Mouse (Mus musculus) lung, adult 18-20 months (tissue): ENCODE data around the gene Smim6.

ENCODE experiments used
- DNase-seq, 2 experiments: peaks; one replicate each; pipeline ENCODE4 v3.0.0; 2022; ENCODE audit warnings: mixed read lengths in 2 of 2

The Smim6 gene

DNA sequence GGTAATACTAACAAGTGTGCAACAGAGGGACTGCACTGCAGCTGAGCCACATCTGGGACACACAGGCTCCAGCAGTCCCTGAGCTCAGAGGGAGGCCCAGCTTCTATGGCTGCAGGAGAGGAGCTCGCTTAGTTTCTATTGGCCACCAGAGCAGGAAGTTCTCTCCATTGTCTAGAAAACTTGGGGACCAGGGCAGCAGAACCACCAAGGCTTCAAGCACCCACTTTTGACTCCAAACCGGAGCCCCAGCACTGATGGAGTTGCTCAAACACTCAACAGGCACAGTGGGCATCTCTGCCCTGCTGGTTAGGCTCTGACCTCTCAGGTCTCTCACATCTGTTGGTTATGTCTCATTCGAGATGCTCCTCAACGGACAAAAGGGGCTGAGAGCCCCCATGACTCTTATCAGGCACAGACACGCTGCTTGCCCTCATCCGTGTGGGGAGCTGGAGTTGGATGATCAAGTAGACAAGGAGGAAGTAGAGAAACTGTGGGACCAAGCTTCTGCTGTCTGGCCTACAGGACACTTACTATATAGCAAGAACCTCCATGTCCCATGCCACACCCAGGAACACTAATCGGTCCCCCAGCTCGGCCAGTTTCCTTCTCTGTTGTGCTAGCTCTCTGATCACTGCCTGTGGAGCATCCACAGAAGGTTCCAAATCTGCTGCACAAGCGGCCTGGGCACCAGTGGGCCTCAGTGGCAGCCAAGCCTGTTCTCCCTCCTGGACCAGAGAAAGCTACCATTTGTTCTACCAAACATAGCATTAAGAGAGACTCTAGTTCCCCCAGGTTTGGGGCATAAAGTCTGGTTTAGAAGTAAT, 10.3 kb upstream of the Smim6 start:
- no peak for DNase-seq

DNA sequence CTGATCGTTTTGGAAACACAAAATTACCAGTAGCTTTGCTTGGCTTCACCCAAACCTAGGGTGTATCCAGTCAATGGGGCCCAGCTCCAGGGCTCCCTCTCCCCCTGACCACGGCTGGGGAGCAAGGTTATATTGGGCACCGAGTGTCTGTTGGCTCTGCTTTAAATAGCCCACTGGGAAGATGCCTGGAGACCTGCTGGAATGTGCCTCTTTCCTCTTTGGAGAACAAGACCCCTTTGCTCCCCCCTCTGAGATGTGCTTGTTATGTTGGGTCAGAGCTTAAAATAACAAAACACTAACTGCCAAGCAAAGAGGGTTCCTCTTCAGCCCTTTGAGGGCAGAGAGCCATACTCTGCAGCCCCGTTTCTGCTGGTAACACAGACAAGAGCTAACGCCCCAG, 9.6 kb upstream of the Smim6 start:
- no peak for DNase-seq

DNA sequence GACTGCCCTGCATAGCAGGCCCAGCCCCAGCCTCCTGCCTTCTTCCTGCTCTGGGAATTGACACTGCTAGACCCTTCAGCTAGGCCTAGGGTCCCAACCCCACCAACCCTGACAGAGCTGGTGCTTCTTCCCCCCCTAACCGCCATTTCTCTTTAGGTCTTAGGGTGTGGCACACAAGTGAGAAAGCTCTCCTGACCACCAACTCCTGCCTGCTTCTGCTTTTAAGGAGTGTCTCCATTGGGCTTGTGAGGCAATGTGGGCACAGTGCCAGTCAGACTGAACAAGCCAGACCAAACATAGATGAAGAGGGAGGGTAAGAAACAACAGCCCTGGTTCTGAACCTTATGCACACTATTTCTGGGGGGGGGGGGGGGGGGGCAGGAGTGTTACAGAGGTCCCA, 9.0 kb upstream of the Smim6 start:
- DNase-seq, result peak; percentile 80 to 84

DNA sequence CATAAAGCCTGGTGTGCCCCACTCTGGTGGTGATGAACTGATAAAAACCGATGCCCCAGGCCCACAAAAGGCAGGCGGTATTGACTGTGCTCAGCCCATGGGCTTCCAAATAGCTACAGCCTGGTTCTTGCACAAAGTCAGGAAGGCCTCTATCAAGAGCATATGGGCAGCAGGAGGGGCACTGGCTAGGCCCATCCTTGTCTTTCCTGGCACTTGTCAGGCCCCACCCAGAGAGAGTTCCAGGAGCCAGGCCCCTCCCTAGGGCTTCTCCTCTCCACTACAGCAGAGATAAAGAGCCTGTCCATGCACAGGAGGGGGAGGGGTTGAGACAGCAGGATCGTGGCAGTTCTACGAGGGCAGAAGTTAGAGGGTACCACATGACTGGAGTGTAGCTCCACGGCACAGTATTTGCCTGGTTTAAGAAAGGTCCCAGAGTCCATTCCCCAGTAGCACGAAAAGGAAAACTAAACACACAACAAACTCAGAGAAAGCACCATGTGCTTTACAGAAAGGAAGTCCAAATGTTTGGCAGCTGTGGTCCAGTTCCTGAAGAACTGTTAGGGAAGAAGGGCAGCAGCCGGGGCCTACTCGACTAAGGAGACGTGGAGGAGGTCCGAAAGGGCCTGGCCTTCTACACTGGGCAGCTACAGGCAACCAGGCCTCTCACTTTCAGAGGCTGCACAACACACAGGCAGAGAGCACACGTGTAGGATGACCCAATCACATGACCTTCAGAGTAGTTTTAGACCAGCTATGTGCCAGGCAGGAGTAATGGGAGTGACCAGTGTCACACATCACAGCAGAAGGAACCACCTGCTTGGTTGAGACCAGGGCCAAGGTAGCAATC, 8.2 kb upstream of the Smim6 start:
- peak; percentile 52 to 70 for DNase-seq

DNA sequence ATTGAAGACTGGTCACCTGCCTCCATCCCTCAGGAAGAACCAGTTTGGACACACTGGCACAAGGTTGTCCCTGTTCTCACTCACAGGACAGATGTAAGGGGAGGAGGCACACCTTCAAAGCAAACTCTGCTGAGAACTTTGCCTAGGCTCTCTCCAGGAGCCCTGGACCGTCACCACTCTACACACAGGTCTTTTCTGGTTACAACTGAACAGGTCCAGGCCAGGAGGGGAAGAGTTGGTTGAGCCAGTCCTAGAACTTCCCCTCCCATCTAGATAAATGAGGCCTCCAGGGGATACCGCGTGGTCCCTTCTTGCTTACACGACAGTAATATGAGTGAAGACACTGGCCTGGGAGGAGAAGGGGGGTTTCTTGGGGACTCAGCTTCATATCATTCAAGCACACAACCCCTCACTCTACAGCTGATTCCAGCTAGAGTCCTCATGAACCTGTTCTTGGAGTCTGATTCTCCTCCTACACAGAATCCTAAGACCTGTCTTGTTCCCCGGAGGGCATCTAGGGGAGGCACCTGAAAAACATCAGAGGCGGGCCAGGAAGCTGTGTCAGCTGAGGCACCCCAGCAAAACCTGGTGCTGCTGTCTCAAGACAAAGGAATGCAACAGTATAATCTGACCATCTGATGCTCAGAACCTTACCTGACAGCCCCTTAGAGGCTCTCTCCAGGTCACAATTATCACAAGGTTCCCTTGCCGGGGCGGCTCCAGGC, 7.4 kb upstream of the Smim6 start:
- no peak for DNase-seq

DNA sequence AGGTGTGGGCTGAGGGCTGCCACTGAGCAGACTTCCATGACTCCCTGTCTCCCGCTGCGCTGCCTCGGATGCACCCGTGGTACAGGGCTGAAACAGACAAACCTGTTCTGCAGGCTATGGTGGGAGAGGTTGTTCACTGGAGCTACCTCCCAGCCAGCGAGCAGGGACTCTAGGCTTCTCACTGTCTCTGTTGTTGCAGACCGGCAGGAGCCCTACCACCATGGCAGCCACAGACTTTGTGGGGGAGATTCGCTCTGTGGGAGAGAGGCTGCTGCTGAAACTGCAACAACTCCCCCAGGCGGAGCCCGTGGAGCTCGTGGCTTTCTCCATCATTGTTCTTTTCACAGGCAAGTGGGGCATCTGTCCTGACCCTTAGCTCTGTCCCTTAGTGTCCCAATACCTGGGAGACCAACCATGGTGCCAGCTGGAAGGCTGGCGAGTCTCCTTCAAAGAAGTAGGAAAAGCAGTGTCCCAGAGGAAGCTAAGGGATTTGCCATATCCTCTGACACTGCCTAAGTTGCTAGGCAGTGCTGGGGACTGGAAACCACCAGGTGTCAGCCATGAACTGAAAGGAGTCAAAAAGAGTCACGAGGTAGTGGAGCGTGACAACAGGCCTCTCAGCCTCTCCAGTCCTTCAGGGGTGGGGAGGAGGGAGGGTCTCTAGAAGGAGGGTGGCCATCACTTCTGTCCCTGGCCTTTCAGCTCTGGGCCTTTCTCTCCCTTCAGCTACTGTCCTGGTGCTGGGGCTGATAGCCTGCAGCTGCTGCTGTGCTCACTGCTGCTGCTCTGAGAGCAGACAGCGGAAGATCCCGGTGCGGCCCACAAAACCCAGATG, 6.6 kb upstream of the Smim6 start:
- DNase-seq, result peak in 1 of 2 experiments; percentile 47

DNA sequence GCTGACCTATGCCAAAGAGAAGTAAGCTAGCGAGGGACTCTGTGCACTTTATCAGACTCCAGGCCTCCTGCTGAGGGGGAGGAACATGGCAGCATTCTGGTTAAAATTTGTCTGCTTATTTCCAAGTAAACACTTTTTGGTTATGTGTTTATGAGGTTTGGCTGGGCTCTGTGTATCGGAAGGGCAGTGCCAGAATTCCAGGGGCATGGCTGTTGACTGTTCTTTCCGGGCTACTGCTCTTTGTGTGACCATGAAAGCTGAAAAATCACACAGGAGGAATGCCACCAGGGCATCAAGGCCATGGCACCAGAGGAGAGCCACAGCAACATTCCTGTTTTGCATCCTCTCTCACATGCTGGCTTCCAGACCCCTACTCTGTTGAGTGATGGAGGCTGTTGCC, 5.7 kb upstream of the Smim6 start:
- no peak for DNase-seq

DNA sequence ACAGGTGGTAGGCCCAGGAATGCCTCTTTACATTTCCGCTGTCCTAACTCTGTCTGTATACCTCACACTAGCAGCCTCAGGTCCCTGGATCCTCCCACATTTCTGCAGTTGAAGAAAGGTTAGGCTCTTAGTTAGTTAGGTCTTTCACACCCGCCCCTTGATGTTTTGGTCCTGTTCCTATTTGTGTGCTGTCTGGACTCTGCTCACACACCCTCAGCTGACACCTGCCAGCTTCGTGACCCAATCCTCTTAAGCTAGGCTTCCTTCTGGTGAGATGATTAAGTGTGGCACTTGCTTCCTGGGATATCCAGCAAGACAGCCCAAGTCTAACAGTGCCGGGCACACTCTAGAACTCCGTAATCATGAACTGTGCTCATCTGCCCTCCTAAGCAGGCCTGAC, 5.3 kb upstream of the Smim6 start:
- no peak for DNase-seq

DNA sequence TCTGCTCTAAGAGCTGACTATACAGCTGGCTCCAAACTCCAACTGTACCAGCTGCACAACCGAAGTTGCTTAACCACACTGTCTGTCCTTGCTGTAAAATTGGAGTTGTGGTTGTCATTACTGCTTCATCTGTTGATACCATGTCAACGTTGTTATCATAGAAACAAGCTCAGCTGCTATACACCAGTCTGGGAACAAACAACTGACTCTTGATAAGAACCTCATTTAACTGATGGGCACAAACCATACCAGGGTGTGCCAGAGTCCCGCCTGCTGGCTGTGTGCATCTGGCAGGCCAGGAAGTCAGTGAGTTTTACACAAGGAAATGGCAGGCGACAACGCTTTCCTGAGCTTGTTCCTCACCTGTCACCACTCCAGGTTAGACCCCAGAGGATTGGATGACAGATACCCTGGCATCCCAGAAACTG, 669 bp upstream of the Smim6 start:
- peak; percentile 39 to 68 for DNase-seq

DNA sequence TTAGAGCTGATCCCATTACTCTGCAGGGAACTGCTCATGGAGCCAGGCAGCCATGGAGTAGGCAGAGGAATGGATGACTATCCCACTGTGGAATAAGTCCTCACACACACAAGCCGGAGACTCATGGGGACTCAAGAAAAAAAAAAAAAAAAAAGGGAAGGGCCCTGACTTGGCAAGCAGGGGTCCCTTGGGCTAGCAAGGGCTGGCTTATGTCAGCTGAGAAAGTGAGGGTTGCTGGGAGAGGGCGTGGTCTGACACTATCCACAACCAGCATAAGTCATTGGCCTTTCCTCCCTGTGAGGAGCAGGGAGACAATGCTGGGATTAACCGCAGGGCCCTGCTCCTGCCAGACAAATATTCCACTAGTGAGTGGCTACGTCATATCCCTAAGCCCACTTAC, 4.8 kb downstream of the Smim6 start:
- no peak for DNase-seq

DNA sequence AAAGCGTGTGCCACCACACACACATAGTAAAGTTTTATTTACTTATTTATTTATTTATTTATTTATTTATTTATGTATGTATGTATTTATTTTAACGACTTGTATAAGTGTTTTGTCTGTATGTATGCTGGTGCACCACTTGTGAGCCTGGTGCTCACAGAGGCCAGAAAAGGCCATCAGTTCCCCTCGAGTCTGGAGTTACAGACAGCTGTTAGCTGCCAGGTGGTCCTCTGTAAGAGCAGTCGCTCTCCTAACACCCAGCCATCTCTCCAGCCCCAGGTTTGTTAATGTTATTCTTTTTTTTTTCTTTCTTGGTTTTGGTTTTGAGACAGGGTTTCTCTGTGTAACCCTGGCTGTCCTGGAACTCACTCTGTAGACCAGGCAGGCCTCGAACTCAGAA, 6.8 kb downstream of the Smim6 start:
- no peak for DNase-seq

DNA sequence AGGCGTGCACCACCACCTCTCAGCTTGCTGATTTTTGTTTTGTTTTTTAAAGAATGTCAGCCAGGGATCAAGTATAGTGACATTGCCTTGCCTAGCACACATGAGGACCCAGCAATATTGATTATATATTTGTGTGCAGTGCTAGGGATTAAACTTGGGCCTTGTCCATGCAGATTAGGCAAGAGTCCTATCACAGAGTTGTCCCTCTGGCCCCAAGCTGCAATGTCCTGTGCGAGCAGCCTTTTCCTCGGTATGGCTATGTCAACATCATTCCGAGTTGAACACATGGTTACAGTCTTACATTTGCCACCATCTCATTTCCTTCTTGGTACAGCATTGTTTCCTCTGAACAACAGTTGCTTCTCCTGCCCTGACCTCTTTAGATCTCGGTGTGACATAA, 7.3 kb downstream of the Smim6 start:
- DNase-seq, result no peak

DNA sequence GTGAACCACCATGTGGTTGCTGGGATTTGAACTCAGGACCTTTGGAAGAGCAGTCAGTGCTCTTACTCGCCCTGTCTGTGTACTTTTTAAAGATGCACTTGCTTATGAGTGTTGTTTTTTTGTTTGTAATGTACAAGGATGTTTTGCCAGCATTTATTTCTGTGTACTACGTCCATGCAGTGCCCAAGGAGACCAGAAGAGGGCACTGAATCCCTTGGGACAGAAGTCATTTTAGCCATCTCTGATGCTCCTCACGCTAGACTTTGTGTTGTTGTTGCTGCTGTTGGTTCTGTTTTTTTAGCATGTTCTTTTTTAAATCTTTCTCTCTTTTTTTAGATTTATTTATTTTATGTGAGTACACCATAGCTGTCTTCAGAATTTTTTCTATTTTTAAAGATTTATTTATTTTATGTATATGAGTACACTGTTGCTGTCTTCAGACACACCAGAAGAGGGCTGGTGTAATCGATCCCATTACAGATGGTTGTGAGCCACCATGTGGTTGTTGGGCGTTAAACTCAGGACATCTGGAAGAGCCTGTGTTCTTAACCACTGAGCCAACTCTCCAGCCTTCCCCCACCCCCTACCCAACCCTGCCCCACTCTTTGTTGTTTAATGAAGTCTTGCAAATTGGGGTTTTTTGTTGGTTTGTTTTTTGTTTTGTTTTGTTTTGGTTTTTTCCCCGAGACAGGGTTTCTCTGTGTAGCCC, 8.4 kb downstream of the Smim6 start:
- peak; percentile 38 to 50 for DNase-seq

DNA sequence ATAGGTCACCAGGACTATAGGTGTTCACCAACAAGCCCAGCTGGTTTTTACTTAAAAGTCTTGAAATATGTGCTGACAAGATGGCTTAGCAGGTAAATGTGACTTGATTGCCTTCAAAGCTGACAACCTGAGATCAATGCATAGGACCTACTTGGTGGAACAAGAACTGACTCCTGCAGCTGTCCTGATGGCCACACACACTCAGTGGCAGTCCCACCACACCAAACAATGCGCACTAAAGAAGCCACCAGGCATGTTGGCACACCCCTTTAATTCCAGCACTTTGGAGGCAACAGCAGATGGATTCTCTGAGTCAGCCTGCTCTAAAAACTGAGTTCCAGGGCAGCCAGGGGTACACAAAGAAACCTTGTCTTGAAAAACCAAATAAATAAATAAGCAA, 10.2 kb downstream of the Smim6 start:
- no peak for DNase-seq

DNA sequence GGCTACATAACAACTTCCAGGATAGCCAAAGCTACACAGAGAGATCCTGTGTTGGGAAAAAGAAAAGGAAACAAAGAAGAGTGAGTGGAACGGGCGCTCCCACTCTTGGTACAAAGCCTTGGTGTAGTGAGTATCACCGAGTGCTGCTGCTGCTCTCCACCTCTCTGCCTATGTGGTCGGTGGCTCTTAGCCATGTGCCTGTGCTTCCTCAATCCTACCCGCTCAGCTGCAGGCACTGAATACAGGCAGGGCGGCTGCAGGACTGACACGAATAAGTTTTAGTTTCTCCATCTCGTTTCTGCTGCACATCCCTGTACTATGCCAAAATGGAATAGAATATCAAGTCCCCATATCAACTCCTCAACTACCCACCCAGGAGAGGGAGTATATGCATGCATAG, 17.2 kb downstream of the Smim6 start:
- no peak for DNase-seq

DNA sequence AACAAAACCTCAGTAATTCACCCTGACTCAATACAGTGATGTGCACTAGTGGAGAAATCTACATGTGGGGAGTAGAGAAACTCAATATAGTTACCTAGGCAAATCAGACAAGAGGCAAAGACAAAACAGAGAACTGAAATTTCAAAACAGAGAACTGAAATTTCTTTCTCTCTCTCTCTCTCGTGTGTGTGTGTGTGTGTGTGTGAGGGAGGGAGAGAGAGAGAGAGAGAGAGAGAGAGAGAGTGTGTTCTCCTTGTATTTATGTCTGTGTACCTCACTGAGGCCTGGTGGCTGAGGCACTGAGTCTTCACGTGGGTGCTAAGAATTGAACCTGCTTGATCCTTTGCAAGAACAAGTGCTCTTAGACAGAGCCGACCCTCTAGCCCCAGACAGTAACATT, 18.0 kb downstream of the Smim6 start:
- DNase-seq, result no peak

DNA sequence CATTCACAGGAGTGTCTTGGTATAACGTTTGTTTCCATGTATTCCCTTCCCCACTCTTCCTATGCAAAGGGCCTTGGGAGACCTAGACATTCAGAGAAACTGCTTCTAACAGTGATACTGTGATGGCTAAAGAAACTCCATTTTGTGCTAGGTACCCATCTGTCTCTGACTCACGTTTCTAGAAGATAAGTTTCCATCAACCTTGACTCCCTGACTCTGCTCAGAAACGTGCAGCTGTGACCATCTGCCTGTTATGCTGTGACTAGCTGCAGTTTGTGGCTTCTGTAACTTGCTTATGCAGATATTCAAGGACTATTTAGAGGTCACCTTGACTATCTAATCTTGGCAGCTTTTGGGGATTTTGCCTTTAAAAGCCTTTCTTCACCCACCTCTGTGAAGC, 19.4 kb downstream of the Smim6 start:
- DNase-seq, result no peak

DNA sequence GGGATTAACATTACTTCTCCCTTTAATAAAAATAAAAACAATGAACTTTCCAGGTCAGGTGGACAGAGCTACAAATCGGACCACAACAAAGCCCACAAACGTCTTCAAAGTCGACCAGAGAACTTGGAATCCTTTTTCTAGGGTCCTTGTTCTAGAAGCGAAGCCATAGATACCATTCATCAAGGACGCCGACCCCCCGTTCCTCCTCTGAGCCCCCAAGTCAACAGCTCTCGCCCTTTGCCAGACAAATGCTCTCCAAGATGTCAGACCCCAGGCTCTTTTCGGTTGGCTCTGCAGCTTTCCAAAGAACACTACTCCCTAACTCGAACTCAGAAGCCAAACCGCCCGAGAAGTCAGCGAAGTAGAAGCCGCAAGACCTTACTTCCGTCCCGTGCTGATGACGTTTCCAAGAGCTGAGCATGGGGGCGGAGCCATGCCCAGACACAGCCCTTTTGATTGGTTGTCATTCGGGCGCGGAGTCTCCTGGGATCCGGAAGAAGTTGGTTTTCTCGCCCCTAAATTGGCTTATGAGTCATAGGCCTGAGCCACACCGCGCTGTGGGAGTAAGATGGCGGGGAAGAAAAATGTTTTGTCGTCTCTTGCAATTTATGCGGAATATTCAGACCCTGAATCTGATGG, 21.4 kb downstream of the Smim6 start, which contains the start of the genes Sap30bp and Recql5:
Gene Sap30bp, plus strand, starts transcription at position 175 of the 639 bp plus-strand sequence.
Gene Recql5, minus strand, starts transcription at position 370 of the 639 bp plus-strand sequence.
- peak; percentile 97 to 98 for DNase-seq

DNA sequence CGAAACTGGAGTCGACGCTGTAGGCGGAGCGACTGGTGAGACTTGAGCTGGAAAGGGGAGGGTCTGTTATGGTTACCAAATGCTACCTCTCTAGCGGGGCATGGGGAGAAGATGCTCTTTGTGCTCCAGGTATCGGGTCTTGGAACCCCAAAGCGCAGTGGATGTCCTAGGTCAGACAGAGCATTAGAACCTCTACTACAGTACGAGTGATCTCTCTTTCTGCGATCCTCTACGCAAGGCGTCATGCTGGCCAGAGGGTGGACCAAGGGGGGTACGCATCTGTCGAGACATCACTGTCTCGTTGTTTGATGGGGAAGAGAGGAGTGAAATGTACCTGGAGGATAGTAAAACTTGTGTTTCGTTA, 21.9 kb downstream of the Smim6 start:
- no peak for DNase-seq

DNA sequence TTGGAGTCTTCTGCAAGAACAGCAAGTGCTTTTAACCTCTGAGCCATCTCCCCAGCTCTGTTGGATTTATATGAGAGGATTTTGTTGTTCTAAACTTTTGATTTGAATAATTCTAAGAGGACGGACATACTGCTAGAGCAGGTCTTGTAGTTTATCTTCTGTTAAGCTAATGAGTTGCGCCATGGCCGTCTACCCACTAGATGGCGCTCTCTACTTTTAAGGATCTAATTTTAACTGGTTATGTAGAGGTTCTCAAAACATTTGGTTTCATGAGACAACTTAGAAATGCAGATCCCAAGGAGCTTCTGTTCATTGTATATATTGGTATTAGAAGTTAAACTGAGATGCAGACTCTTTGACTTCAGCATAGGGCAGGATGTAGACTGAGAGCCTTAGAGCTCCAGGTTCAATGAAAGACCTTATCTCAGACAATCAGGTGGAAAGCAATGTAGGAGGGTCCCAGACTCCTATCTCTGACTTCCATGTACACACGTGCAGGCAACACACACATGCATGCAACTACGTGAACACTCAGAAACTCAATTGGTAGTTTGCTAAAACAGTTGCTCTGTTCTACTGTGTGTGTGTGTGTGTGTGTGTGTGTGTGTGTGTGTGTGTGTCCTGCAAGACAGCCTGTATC, 28.0 kb downstream of the Smim6 start:
- peak; percentile 59 to 68 for DNase-seq

DNA sequence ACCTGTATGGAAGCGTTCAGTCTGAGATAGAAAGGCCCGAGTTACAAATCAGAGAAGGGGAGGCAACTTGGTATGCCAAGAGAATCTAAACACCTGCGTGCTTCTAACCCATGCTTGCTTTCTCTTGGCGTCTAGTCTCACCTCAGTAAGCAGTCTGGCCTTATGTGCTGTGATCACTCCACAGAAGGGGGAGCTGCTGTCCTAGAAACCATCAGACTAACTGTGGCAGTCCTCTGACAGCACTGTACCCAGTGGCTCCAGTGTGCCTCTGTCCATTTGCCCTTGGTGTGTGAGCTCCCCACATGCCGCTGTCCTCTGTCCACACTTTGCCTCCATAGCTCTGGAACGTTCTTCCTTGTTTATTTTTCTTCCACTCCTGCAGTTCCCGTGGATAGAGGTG, 30.2 kb downstream of the Smim6 start:
- DNase-seq, result no peak
